Mouse (Mus musculus): Measurements from ENCODE around the gene Cacna2d2.

The Cacna2d2 gene

GRCm38 (mm10) chr9:107541474-107542351 is 142.3 kb downstream of the Cacna2d2 start, which contains the start of the genes Cyb561d2 and Nprl2:
Gene Cyb561d2 (minus strand): TSS chr9:107542193.
Gene Nprl2 (plus strand): TSS chr9:107542226.
- DNase-seq, result peak; percentile 90

GRCm38 (mm10) chr9:107542352-107542686 is 142.9 kb downstream of the Cacna2d2 start:
- DNase-seq, result no peak

GRCm38 (mm10) chr9:107542721-107543120 is 143.3 kb downstream of the Cacna2d2 start:
- DNase-seq, result no peak

GRCm38 (mm10) chr9:107543299-107543698 is 143.9 kb downstream of the Cacna2d2 start:
- no peak for DNase-seq

- DNase-seq, result no peak
Observed at GRCm38 (mm10) chr9:107544196-107544700, 144.8 kb downstream of the Cacna2d2 start.

- DNase-seq, result no peak
Observed at GRCm38 (mm10) chr9:107544729-107545128, 145.3 kb downstream of the Cacna2d2 start.

GRCm38 (mm10) chr9:107545199-107545598 is 145.8 kb downstream of the Cacna2d2 start:
- no peak for DNase-seq

GRCm38 (mm10) chr9:107545602-107546001 is 146.2 kb downstream of the Cacna2d2 start:
- peak; percentile 82 for DNase-seq

- DNase-seq, result peak; percentile 87
Observed at GRCm38 (mm10) chr9:107547026-107547425, 147.6 kb downstream of the Cacna2d2 start, which contains the start of gene Zmynd10. Gene Zmynd10 (plus strand): TSS chr9:107547298.

GRCm38 (mm10) chr9:107547957-107548356 is 148.5 kb downstream of the Cacna2d2 start:
- DNase-seq, result no peak

- DNase-seq, result no peak
Observed at GRCm38 (mm10) chr9:107548820-107549219, 149.4 kb downstream of the Cacna2d2 start.

- no peak for DNase-seq
Observed at GRCm38 (mm10) chr9:107549297-107550074, 150.1 kb downstream of the Cacna2d2 start.

GRCm38 (mm10) chr9:107550491-107551116 is 151.2 kb downstream of the Cacna2d2 start:
- no peak for DNase-seq

GRCm38 (mm10) chr9:107551117-107551889 is 151.9 kb downstream of the Cacna2d2 start, which contains the start of gene Rassf1:
Gene Rassf1 (plus strand): TSS chr9:107551555.
- no peak for DNase-seq

GRCm38 (mm10) chr9:107551890-107552355 is 152.5 kb downstream of the Cacna2d2 start:
- no peak for DNase-seq

- DNase-seq, result no peak
Observed at GRCm38 (mm10) chr9:107552690-107553393, 153.4 kb downstream of the Cacna2d2 start.

- no peak for DNase-seq
Observed at GRCm38 (mm10) chr9:107553541-107554318, 154.3 kb downstream of the Cacna2d2 start.

- peak; percentile 92 for DNase-seq
Observed at GRCm38 (mm10) chr9:107554319-107554825, 155.0 kb downstream of the Cacna2d2 start.

- no peak for DNase-seq
Observed at GRCm38 (mm10) chr9:107555031-107555457, 155.6 kb downstream of the Cacna2d2 start.

GRCm38 (mm10) chr9:107555701-107556100 is 156.3 kb downstream of the Cacna2d2 start:
- no peak for DNase-seq

Measured in right cerebral cortex, postnatal 4 days (tissue).